Mouse (Mus musculus): Measurements from ENCODE around the gene Tnrc6c. TPM values are rescaled to one million over a fixed set of nuclear protein-coding genes. Genes with fewer than 3 reads are reported as not detected.

Tnrc6c gene
- total RNA-seq, 2 experiments from 2014 or later = 15.0 to 19.6 TPM

DNA sequence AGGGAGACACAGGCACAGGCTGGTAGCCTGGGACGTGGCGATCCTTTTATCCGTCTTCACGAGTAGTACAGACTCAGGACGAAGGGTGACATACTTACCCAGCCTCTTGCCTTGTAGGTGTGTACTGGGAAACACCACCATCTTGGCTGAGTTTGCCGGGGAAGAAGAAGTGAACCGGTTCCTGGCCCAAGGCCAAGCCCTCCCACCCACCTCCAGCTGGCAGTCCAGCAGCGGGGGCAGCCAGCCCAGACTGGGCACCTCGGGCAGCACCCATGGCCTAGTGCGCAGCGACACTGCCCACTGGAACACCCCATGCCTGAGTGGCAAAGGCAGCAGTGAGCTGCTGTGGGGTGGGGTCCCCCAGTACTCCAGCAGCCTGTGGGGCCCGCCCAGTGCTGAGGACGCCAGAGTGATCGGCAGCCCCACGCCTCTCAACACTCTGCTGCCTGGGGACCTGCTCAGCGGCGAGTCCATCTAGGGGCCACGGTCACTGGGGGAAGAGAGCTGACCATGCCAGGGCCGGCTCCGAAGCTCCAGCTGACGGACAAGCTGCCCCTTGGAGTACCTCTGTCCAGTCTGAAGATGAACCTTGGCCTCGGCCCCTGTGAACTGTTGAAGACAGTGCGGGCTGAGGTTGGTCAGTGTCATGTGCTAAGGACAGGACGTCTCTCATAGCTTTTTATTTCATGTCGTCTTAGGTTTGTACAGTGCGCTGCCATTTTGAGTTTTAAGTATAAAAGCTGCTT, 106.5 kb downstream of the Tnrc6c start:
- peak in 1 of 2 experiments; percentile 13 for DNase-seq
- intact Hi-C loops (cut with DNase I) = no loop called here

- intact Hi-C loops (cut with DNase I) = no loop called here
- no peak for DNase-seq
Observed at GRCm38 (mm10) chr11:117761801-117762200, 107.7 kb downstream of the Tnrc6c start.

DNA sequence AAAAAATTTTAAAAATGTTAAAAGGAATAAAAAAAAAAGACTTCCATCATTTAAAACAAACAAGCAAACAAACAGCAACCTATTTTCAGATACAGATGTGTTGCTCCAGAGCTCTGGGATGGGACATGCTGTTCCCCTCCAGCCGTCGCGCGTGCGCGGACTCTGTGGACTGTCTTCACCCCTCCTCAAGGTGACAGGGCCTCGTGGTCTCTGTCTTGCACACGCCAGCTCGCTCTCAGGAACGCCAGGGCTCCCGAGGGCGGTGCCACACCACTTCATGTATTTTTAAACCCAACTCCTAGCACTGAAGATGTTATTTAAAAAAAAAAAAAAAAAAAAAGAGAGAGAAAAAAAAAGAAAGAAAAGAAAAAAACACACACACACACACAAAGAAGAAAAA, 108.2 kb downstream of the Tnrc6c start:
- intact Hi-C loops (cut with DNase I) = no loop called here
- no peak for DNase-seq

DNA sequence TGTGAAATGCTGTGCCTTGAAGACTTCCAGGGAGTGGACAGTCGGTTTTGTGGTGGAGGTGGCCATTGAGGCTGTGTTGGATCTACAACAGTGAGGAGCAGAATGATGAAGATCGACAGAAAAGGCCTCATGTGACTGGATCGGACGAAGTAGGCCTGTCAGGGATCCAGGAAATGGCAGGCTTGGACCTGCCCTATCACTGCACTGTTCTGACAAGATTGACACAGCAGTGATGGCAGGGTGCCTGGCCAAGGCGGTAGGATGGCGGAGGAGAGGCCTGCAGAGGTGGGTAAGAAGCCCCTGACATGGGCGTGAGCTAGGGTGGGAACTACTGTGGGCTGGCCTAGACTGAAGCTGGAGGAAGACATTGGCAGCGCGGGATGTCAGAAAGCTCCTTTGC, 110.2 kb downstream of the Tnrc6c start:
- intact Hi-C loops (cut with DNase I) = no loop called here
- DNase-seq = no peak

DNA sequence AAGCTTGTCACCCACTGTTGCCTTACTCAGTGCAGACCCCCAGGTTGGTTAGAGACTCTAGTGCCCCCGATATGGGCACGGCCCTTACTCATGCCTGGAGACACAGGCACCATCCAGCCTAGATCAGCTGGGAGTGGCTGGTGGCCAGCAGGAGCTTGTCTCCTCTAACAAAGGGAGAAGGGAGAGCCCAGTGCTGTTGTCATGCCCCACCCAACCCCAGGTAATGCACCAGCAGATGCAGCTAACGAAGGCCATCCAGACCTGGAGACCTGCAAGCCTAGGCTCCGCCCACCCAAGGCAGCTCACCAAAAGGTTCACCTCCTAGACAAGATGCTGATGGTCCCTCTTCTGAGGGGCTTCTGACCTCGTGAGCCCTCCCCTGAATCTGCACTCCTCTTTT, 111.3 kb downstream of the Tnrc6c start:
- DNase-seq = peak in 1 of 2 experiments; percentile 13
- intact Hi-C loops (cut with DNase I) = no loop called here

GRCm38 (mm10) chr11:117766275-117766674, 112.2 kb downstream of the Tnrc6c start:
- DNase-seq = peak in 1 of 2 experiments; percentile 11
- intact Hi-C loops (cut with DNase I) = no loop called here

- peak in 1 of 2 experiments; percentile 13 for DNase-seq
- intact Hi-C loops (cut with DNase I) = no loop called here
Observed at GRCm38 (mm10) chr11:117768725-117769682, 114.9 kb downstream of the Tnrc6c start.

DNA sequence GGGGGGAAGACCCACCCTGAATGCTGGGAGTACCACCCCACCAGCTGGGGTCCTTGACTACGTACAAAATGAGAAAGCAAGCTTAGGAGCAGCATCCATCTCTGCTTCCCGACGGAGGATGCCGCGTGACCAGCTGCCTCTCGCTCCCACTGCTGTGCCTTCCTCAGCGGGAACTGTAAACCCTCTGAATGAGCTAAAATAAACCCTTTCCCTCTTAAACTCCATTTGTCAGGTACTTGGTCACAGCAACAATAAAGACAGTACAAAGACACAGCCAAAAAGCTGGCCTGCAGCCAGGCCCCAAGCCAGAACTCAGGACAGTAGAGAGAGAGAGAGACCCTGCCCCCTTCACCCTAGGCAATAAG, 115.6 kb downstream of the Tnrc6c start:
- no peak for DNase-seq
- intact Hi-C loops (cut with DNase I) = no loop called here

- no peak for DNase-seq
- intact Hi-C loops (cut with DNase I) = no loop called here
Observed at GRCm38 (mm10) chr11:117770407-117770806, 116.3 kb downstream of the Tnrc6c start.

GRCm38 (mm10) chr11:117772352-117772751, 118.3 kb downstream of the Tnrc6c start:
- intact Hi-C loops (cut with DNase I) = no loop called here
- no peak for DNase-seq

DNA sequence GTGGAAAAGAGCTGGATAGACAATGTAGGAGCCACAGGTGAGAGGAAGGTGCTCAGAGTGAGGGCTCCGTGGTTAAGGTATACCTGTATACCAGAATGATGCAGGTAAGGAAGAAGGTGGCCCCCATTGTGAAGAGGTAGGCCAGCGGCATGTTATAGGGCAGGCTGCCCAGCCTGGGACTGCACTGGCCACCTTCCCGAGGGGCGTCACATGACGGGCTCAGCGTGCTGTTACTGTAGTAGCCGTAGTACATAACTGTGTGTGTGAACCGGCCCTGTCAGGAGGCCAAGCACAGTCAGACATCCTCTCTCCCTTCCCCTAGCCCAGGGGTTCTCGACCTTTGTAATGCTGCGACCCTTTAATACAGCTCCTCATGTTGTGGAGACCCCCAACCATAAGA, 120.8 kb downstream of the Tnrc6c start:
- intact Hi-C loops (cut with DNase I) = no loop called here
- DNase-seq = no peak

DNA sequence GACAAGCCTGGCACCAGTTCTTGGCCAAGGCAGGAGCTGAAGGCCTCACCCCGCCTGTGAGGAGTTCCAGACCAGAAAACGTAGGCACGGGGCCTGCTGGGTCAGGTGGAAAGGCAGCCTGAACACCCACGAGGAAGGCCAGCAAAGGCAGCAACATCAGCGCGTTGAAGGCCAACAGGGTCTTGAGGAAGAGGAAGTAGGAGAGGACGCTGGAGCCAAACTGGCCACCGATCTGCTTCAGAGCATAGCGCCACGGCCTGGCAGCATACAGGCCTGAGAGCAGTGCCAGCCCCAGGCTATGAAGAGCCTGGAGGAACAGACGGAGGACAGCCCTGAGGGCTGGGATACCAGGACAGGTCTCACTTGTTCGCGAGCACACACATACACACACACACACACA, 121.5 kb downstream of the Tnrc6c start:
- DNase-seq = no peak
- intact Hi-C loops (cut with DNase I) = no loop called here

DNA sequence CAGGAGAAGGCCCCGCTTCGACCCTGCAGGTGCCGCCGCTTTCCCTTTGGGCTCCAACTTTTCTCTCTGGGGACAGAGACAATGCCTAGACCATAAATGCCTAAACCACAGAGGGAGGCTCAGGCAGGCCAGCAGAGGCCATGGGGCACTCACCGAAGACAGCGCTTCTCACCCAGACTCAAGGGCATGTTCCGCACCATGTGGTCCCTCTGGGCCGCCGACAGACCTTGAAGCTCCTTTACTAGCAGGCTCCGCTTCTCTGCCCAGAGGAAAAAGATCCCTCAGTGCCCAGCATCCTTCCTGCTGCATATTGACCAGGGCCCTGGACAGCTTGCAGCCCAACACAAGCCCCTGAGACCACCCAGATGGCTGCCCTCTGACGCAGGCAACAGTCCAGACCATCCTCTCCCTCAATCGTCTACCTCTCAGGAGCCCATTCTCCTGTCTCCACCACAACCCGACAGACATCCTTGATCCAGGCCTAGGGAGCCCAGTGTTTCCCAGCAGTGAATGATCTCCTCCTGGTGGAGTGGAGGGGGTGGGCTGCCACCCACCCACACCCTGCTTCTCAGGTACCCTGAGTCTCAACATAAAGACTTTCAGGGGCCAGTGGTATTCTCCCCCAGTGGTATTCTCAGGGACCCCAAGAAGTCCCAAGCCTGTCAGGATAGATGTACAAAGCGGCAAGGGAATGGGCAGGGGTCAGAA, 122.2 kb downstream of the Tnrc6c start:
- intact Hi-C loops (cut with DNase I) = no loop called here
- no peak for DNase-seq

GRCm38 (mm10) chr11:117777111-117777510, 123.0 kb downstream of the Tnrc6c start:
- intact Hi-C loops (cut with DNase I) = no loop called here
- DNase-seq = no peak

- intact Hi-C loops (cut with DNase I) = no loop called here
- no peak for DNase-seq
Observed at GRCm38 (mm10) chr11:117778031-117778430, 123.9 kb downstream of the Tnrc6c start.

DNA sequence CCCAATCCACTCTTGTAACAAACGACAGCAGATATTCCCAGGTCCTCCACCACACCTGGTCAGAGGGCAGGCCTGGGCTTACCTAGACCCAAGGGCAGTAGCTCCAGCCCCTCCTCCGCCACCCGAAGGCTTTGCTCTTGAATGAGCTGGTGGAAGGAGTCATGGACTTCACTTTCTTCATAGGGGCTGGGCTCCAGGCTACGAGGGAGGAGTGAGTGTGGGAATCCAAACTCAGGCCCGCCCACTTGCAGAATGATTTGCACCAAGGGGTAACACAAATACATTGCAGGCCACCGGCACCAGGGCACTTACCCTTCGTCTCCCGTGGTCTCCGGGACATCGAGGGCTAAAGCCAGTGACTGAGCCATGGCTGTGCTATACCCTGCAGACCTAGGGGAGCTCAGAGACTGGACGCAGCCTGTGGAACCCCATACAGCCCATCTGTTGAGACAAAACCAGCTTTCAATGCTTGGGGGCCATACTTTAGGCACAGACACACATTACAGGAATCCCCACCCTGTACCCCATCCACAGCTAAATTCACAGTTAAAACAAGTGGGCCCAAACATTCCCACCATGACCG, 124.9 kb downstream of the Tnrc6c start:
- intact Hi-C loops (cut with DNase I) = no loop called here
- no peak for DNase-seq

GRCm38 (mm10) chr11:117779434-117780198, 125.5 kb downstream of the Tnrc6c start:
- DNase-seq = peak in 1 of 2 experiments; percentile 51
- intact Hi-C loops (cut with DNase I) = no loop called here

- no peak for DNase-seq
- intact Hi-C loops (cut with DNase I) = no loop called here
Observed at GRCm38 (mm10) chr11:117780199-117780515, 126.1 kb downstream of the Tnrc6c start.

DNA sequence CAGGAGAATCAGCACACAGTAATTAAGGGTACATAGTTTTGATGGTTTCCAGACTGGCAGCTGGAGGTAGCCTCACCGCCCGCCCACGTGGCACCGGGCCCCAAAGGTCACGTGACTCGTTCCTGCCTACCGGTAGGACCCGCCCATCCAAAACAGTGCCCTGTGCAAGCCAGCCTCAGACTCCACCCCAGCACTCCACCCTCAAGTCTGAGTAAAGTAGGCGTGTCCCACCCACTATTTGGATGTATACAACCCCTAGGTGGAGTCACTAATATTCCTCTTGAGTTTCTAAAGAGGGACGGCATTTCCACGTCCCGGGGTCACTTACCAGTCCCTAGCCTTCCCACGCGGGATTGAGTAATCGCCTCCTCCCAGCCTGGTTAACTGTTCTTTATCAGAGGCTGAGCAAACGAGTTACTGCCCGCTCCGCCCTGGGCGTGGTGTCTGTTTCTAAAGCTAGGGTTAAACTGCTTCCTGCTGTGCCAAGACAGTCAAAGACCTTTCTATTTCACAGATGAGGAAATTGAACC, 126.6 kb downstream of the Tnrc6c start:
- peak; percentile 69 to 79 for DNase-seq
- intact Hi-C loops (cut with DNase I) = no loop called here

Measured in gastrocnemius, postnatal 36 days (tissue).